Mouse (Mus musculus): ENCODE results near the gene Olfr1290. TPM values are rescaled to one million over a fixed set of nuclear protein-coding genes. Genes with fewer than 3 reads are reported as not detected.

Gene Olfr1290
- not detected for polyA plus RNA-seq (2017; shearing (Covaris generic))

GRCm38 (mm10) chr2:111493729-111494128 is at the start of gene Olfr1290:
Gene Olfr1290 (minus strand): TSS chr2:111493829.

DNA sequence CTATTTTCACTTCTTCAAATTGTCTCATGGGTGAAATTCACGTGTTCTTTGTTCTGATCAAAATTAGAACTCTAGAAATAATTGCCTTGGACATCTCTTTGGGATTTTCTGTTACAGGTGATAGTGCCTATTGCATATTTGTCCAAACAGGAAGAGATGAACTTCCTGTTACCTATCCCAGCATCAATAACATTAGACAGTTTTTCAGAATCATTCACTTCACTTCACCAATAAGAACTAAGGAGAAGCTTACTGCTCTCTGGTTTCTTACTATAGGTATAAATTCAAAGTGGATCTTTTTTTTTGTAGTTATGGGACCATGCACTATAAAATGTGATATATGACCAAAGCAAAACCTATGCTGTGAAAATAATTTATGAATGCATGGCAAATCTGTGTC is 46.6 kb upstream of the Olfr1290 start, which contains the start of gene Olfr1294:
TSS of gene Olfr1294 (minus strand) at position 101 of the 400 bp plus-strand sequence.

GRCm38 (mm10) chr2:111524903-111525302 is 31.3 kb upstream of the Olfr1290 start, which contains the start of gene Olfr1293-ps:
Gene Olfr1293-ps (plus strand): TSS chr2:111525203.

DNA sequence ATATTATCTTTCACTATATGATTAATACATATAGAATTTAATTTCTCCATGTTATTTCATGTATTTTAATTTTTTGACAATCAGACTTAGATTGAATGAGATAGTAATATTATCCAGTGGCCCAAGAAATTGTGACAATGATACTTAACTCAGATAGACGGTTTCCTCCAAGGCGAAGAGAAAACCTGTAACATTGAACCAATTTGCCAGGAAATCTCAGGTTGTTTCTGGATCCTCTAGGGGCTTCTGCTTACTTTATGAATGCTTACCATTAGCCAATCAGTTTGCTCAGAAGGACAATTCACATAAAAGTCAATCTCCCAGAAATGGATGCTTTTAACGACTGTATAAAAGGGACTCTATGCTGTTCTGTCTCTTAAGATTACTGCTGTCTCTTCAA is 3.3 kb upstream of the Olfr1290 start, which contains the start of gene Olfr1291-ps1:
TSS of gene Olfr1291-ps1 (plus strand) at position 301 of the 400 bp plus-strand sequence.

GRCm38 (mm10) chr2:111480519-111480918 is 13.1 kb downstream of the Olfr1290 start, which contains the start of gene Olfr1289:
Gene Olfr1289 (plus strand): TSS chr2:111480819.

GRCm38 (mm10) chr2:111473801-111474200 is 19.8 kb downstream of the Olfr1290 start, which contains the start of gene Olfr1288:
Gene Olfr1288 (plus strand): TSS chr2:111474101.

DNA sequence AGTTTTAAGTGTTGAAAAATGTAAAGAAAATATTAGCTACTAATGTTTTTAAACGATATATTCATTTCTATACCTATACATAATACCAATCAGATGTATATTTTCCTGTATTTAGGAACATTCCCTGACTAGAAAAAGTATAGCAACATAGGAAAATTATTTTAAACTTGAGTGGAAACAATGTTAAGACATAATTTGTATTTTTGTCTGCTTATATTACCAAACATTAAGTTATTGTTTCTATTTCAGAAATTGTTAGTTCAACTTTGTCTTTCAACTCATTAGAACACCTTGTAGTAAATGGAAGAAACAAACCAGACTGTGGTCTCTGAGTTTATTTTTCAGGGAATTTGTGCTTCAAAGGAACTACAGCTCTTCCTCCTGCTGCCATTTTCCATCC is 44.8 kb downstream of the Olfr1290 start, which contains the start of gene Olfr1287:
TSS of gene Olfr1287 (plus strand) at position 301 of the 400 bp plus-strand sequence.

Other genes with a start within 250 kb of the Olfr1290 start
- gene Olfr1276, start 239.3 kb downstream of the Olfr1290 start, polyA plus RNA-seq (2017; shearing (Covaris generic)): not detected
- not detected for gene Olfr1277, start 219.7 kb downstream of the Olfr1290 start, polyA plus RNA-seq (2017; shearing (Covaris generic))
- gene Olfr1278, start 203.7 kb downstream of the Olfr1290 start, polyA plus RNA-seq (2017; shearing (Covaris generic)): not detected
- gene Olfr1279, start 193.2 kb downstream of the Olfr1290 start, polyA plus RNA-seq (2017; shearing (Covaris generic)): not detected
- gene Olfr1280, start 179.8 kb downstream of the Olfr1290 start, polyA plus RNA-seq (2017; shearing (Covaris generic)): not detected
- gene Olfr1281, start 167.3 kb downstream of the Olfr1290 start, polyA plus RNA-seq (2017; shearing (Covaris generic)): not detected
- gene Olfr1282, start 157.8 kb downstream of the Olfr1290 start, polyA plus RNA-seq (2017; shearing (Covaris generic)): not detected
- not detected for gene Olfr1283, start 127.0 kb downstream of the Olfr1290 start, polyA plus RNA-seq (2017; shearing (Covaris generic))
- gene Olfr1284, start 118.3 kb downstream of the Olfr1290 start, polyA plus RNA-seq (2017; shearing (Covaris generic)): not detected
- gene Olfr1286, start 70.7 kb downstream of the Olfr1290 start, polyA plus RNA-seq (2017; shearing (Covaris generic)): not detected
- not detected for gene Olfr1287, start 44.7 kb downstream of the Olfr1290 start, polyA plus RNA-seq (2017; shearing (Covaris generic))
- gene Olfr1288, start 19.7 kb downstream of the Olfr1290 start, polyA plus RNA-seq (2017; shearing (Covaris generic)): not detected
- not detected for gene Olfr1289, start 13.0 kb downstream of the Olfr1290 start, polyA plus RNA-seq (2017; shearing (Covaris generic))
- not detected for gene Olfr1291-ps1, start 3.4 kb upstream of the Olfr1290 start, polyA plus RNA-seq (2017; shearing (Covaris generic))
- gene Olfr1293-ps, start 31.4 kb upstream of the Olfr1290 start, polyA plus RNA-seq (2017; shearing (Covaris generic)): not detected
- gene Olfr1294, start 46.5 kb upstream of the Olfr1290 start, polyA plus RNA-seq (2017; shearing (Covaris generic)): not detected
- not detected for gene Olfr1295, start 75.9 kb upstream of the Olfr1290 start, polyA plus RNA-seq (2017; shearing (Covaris generic))
- not detected for gene Olfr1297, start 132.7 kb upstream of the Olfr1290 start, polyA plus RNA-seq (2017; shearing (Covaris generic))
- not detected for gene Olfr1298, start 155.4 kb upstream of the Olfr1290 start, polyA plus RNA-seq (2017; shearing (Covaris generic))
- not detected for gene Olfr1299, start 167.6 kb upstream of the Olfr1290 start, polyA plus RNA-seq (2017; shearing (Covaris generic))

All from inflammation-experienced regulatory T-cells, adult 16 weeks (primary cell).